Mouse (Mus musculus) liver, embryonic 12.5 days (tissue): ENCODE results near the gene Isl2. TPM values are rescaled to one million over a fixed set of nuclear protein-coding genes. Genes with fewer than 3 reads are reported as not detected.

ENCODE experiments used
- ATAC-seq: fragments of 200-750 bp; cut with Nextera tagmentation; 2 replicates; pipeline ENCODE4 v1.8.0; 2017; ENCODE audit warnings: moderate number of reproducible peaks, mild to moderate bottlenecking, moderate library complexity
- H3K27ac ChIP-seq: fragments of 300-500 bp; sonication (generic); 2 replicates; pipeline ENCODE4 v1.5.1; 2016; ENCODE audit warnings: mild to moderate bottlenecking
- H3K27me3 ChIP-seq: fragments of 300-500 bp; sonication (generic); replicated peaks from 2 replicates; pipeline ENCODE4 v1.6.1; 2016; ENCODE audit warnings: mild to moderate bottlenecking, moderate library complexity
- H3K36me3 ChIP-seq: fragments of 300-500 bp; sonication (generic); 2 replicates; pipeline ENCODE4 v1.6.1; 2016; ENCODE audit warnings: mild to moderate bottlenecking, moderate library complexity
- H3K4me1 ChIP-seq: fragments of 300-500 bp; sonication (generic); 2 replicates; pipeline ENCODE4 v1.6.1; 2016
- H3K4me2 ChIP-seq: fragments of 300-500 bp; sonication (generic); 2 replicates; pipeline ENCODE4 v1.6.1; 2016; ENCODE audit warnings: mild to moderate bottlenecking, moderate library complexity
- H3K4me3 ChIP-seq: fragments of 300-500 bp; sonication (generic); 2 replicates; pipeline ENCODE4 v1.5.1; 2016; ENCODE audit warnings: mild to moderate bottlenecking, moderate library complexity
- H3K9ac ChIP-seq: fragments of 300-500 bp; sonication (generic); 2 replicates; pipeline ENCODE4 v1.6.1; 2016; ENCODE audit warnings: mild to moderate bottlenecking, moderate library complexity
- H3K9me3 ChIP-seq: fragments of 300-500 bp; sonication (generic); replicated peaks from 2 replicates; pipeline ENCODE4 v1.6.1; 2016; ENCODE audit warnings: mild to moderate bottlenecking, moderate library complexity
- WGBS: fragments of 180-500 bp; shearing (Covaris S2); methylation state at CpG from one replicate; pipeline ENCODE4 v1.1.7; 2016; ENCODE audit not compliant: insufficient replicate concordance; 5-methylcytosine and 5-hydroxymethylcytosine counted together
- polyA plus RNA-seq: library from polyadenylated mRNA; unstranded; fragments of >200 nt; fragmentation: Nextera tagmentation; extraction: Ambion mirVana; gene quantifications from 2 replicates; pipeline ENCODE4 v1.2.1, GENCODE M21; 2016

The Isl2 gene
- polyA plus RNA-seq, 1 experiment from 2014 or later = 1.3 TPM

DNA sequence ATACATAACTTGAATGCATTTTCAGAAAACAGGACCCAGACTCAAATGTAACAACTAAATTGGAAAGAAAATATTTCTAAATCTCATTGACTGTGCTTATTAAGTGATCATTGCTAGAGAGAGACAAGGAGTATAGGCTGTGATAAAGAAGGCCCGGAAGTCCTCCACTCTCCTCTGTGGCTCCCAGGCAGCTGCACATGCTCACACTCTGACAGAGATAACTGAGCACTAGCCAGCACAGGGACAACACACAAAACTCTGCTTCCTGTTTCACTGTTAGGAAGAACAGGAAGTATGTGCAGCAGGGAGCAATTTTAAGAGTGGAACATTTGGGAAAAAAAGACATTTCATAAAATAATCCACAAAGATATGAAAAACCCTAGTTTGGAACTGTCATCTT lies 16.5 kb downstream of the Isl2 start:
- WGBS = 17% methylated on average over 1 of the region's 1 CpGs

DNA sequence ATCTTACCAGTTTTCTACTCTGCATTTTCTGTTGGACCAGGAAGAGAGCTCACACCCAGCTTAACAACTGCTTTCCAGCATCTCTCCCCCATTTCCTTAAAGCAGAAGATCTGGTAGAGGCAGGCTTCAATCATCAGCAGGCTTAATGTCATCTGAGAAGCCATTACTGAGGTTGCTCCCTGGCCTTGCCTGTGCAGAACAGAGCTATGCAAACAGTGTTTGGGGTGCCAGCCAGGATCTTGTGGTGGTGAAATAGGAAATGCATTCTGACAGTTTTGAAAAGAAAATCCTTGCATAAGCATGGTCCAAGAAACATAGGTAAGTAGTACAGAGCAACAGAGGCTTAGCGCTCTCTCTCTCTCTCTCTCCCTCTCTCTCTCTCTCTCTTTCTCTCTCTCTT lies 22.5 kb downstream of the Isl2 start:
- Histone ChIP-seq H3K4me3 (no peak overlapping the region), H3K4me1 (0 out of 2 replicates have a peak, but pooled peaks cover 3% of the 10 kb centered on the region), H3K4me2 (no peak overlapping the region), H3K9ac (no peak overlapping the region), H3K27me3 (no peaks in the 10 kb centered on the region), H3K36me3 (no peaks in the 10 kb centered on the region), H3K27ac (no peak overlapping the region), H3K9me3 (no peaks in the 10 kb centered on the region)
- ATAC-seq = no peak
- WGBS = 67% methylated on average over 1 of the region's 1 CpGs

More for the DNA sequence above, 16.5 kb downstream of the Isl2 start:
- Histone ChIP-seq H3K9ac (no peak overlapping the region), H3K36me3 (no peaks in the 10 kb centered on the region), H3K4me2 (no peak overlapping the region), H3K27ac (no peak overlapping the region), H3K4me3 (no peak overlapping the region), H3K9me3 (no peaks in the 10 kb centered on the region), H3K27me3 (peaks cover 1% of the 10 kb centered on the region), H3K4me1 (no peaks in the 10 kb centered on the region)
- ATAC-seq = no peak

DNA sequence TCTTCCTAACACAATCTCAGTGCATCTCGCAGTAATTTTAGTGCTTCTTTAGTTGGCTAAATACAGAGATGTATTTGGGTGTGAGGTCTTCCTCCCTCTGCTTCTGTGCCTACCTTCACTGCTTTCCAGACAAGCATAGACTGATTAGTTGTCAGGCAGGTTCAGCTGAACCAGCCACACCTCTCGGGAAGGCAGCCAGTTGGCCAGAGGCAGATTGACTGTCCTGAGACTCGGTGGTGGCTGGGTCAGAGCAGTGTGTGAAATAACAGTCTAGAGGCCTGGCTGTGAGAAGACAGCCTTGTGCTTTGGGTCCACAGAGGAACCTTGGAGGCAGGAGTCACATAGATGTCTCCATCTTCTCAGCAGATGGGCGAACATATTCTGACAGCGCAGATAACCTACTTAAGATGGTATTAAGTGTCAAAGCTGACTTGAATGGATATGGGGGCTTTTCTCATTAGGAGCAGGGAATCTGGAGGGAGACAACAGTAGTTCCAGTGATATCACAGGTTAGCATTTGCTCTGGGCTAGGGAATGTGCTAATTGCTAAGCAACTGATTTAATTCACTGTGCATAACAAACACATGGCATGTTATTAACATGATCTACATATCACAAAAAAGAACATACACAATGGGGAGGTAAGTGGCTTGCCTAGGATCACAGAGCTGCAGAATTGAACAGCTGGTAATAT lies 30.1 kb downstream of the Isl2 start:
- no peak overlapping the region for H3K9ac ChIP-seq
- no peak for ATAC-seq
- H3K4me1 ChIP-seq = no peaks in the 10 kb centered on the region
- no peak overlapping the region for H3K4me2 ChIP-seq
- WGBS = 57% methylated on average over 5 of the region's 5 CpGs
- H3K9me3 ChIP-seq = no peaks in the 10 kb centered on the region
- H3K36me3 ChIP-seq = no peaks in the 10 kb centered on the region
- no peaks in the 10 kb centered on the region for H3K27me3 ChIP-seq
- H3K27ac ChIP-seq = no peak overlapping the region
- no peak overlapping the region for H3K4me3 ChIP-seq

DNA sequence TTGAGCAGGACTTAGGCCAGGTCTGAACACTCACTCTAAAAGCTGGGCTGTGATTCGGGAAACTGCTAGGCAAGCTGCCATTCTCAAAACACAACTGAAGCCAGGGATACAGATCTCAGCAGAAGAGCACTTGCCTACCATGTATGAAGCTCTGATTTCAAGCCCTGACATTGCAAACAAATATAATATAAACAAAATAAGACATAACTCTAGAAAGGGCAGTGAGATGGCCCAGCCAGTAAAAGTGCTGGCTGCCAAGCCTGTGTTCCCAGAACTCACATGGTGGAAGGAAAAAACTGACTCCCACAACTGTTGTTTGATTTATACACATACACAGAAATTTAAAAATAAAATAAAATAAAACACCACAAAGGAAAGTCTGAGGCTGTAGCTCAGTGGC lies 32.6 kb downstream of the Isl2 start:
- no peaks in the 10 kb centered on the region for H3K27me3 ChIP-seq
- H3K9ac ChIP-seq = no peak overlapping the region
- no peak overlapping the region for H3K4me3 ChIP-seq
- no peak overlapping the region for H3K4me2 ChIP-seq
- WGBS = 75% methylated on average over 1 of the region's 1 CpGs
- ATAC-seq = no peak
- no peaks in the 10 kb centered on the region for H3K36me3 ChIP-seq
- H3K4me1 ChIP-seq = no peaks in the 10 kb centered on the region
- H3K27ac ChIP-seq = no peak overlapping the region
- no peaks in the 10 kb centered on the region for H3K9me3 ChIP-seq

DNA sequence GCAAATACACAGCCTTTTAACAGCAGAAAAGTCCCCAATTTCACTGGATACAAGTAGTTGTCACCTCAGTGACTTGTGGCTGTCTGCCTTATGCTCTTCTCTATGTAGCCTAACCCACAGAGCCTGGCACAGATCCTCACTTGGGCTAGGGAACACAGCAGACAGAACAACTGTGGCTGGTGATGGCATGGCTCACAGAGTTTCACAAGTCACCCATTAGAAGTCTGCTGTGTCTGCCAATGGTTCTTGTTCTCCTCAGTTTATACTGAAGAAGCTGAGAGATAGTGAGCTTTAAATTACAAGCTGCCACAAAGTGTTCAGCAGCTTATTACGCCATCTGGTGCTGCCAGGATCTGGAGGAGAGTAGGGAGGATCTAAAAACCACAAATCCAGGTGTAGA lies 38.1 kb downstream of the Isl2 start:
- no peaks in the 10 kb centered on the region for H3K4me1 ChIP-seq
- no peaks in the 10 kb centered on the region for H3K27me3 ChIP-seq
- no peaks in the 10 kb centered on the region for H3K36me3 ChIP-seq
- no peak overlapping the region for H3K4me3 ChIP-seq
- no peak overlapping the region for H3K9ac ChIP-seq
- H3K27ac ChIP-seq = no peak overlapping the region
- 54% methylated on average over 1 of the region's 1 CpGs for WGBS
- no peak overlapping the region for H3K4me2 ChIP-seq
- no peaks in the 10 kb centered on the region for H3K9me3 ChIP-seq
- ATAC-seq = no peak

DNA sequence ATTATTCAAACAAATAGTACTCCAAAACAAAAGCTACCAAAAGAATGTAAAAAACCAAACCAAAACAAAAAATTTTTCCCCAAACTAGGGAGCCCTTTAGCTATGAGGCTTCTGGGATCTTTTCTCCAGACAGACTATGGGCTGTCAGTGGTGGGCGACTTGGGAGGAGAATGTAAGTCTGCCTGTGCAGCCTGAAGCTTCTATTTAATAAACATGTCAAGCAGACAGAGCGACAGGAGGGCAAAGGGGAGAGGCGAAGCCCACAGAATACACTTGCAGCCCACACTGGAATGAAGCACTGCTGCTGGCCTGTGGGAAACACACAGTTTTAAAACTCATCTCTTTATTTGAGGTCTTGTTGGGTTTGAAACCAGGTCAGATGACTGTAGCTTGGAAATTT lies 42.9 kb downstream of the Isl2 start:
- H3K36me3 ChIP-seq = no peaks in the 10 kb centered on the region
- no peak for ATAC-seq
- H3K4me3 ChIP-seq = no peak overlapping the region
- no peak overlapping the region for H3K4me2 ChIP-seq
- no peaks in the 10 kb centered on the region for H3K27me3 ChIP-seq
- H3K9ac ChIP-seq = no peak overlapping the region
- WGBS = 51% methylated on average over 3 of the region's 3 CpGs
- no peak overlapping the region for H3K27ac ChIP-seq
- no peaks in the 10 kb centered on the region for H3K4me1 ChIP-seq
- no peaks in the 10 kb centered on the region for H3K9me3 ChIP-seq

DNA sequence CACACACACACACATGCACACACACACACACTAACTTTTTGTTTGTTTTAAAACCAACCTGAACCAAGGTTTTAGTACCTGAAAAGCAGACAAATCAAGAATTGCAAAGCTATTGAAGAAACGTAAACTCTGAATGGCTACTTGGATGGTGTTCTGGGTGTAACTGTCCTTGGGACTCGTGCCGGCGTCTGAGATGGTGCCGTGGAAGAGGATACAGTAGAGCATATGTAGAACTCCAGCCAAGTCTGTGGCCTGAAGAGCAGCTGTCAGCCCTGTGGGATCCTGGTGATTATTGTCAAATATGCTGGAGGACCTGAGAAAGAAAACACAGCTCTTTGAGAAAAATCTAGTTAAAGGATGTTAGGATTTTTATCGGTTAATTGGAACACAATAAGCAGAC lies 47.7 kb downstream of the Isl2 start:
- Histone ChIP-seq H3K9me3 (no peaks in the 10 kb centered on the region), H3K4me1 (0 out of 2 replicates have a peak, but pooled peaks cover 3% of the 10 kb centered on the region), H3K4me2 (no peak overlapping the region), H3K27me3 (no peaks in the 10 kb centered on the region), H3K4me3 (no peak overlapping the region), H3K27ac (no peak overlapping the region), H3K36me3 (no peaks in the 10 kb centered on the region), H3K9ac (no peak overlapping the region)
- WGBS = 80% methylated on average over 6 of the region's 6 CpGs
- ATAC-seq = no peak

Other genes with a start within 250 kb of the Isl2 start
- gene Nrg4, start 211.8 kb upstream of the Isl2 start, polyA plus RNA-seq = 0.56 and 0.99 TPM in 2 replicates
- not detected in 2 replicates for gene Tmem266, start 211.8 kb upstream of the Isl2 start, polyA plus RNA-seq
- 164 and 175 TPM in 2 replicates for gene Etfa, start 26.4 kb upstream of the Isl2 start, polyA plus RNA-seq